7 mouse cellular contexts compared by ENCODE assay signal in the genomic region with DNA sequence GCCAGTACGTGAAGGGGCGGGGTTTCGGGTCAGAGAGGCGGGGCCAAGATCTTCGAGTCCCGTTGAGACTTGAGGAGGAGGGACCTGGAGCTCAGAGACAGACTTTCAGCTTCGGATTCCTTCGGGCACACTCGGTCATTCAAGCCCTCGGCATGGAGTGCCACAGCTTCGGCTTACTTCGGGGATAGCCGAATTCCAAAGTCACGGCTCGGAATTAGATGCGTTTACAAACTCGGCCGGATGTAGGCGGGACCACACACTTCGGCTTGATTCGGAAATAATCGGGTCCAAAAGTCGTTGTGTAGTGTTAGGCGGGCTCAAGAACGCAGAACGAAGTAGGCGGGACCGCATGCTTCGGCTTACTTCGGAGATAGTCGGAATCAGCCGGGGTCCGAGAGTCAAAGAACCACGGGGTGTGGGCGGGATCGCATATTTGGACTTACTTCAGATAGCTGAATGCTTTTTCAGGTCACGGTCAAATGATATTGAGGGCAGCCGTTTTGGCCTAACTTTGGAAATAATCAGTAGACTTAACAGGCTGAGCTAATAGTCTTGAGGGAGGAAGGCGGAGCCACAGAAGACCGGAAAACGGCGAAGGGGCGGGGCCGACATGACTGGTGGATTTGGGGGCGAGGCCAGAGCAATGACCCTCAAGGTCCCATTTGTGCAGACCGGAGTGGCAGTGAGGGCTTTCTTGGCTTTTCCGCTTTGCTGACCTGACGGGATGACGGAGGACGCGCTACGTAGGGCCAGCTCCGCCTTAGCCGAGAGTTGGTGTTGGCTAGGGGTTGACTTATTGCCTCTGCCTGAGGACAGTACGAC. TPM values are rescaled to one million over a fixed set of nuclear protein-coding genes. Genes with fewer than 3 reads are reported as not detected.
DNase-seq lines count a peak whose midpoint lies in the region; ATAC-seq lines count a peak whose summit lies in the region.

A gene (minus strand): TSS at position 537 of the 822 bp plus-strand sequence.

- peak; percentile 98 for DNase-seq in adrenal gland, postnatal 14 days
- DNase-seq in embryonic facial prominence, embryonic 11.5 days (ENCODE audit: low spot score), result peak; percentile 98
- peak; percentile 99 for DNase-seq in kidney, adult 11 months
- DNase-seq in limb, embryonic 10.5 days (ENCODE audit: low spot score), result peak; percentile 94
- peak; percentile 95 for DNase-seq in spleen, adult 12 weeks (ENCODE audit: low spot score)

- H3K9ac ChIP-seq in embryonic facial prominence, embryonic 11.5 days (replicated peaks; ENCODE audit: low read length), result peak within 1 kb of the TSS; percentile 87
- peak within 1 kb of the TSS; percentile 91 for H3K9ac ChIP-seq in midbrain, embryonic 13.5 days (replicated peaks)

- peak within 1 kb of the TSS; percentile 95 for H3K27ac ChIP-seq in embryonic facial prominence, embryonic 11.5 days (replicated peaks; ENCODE audit: low read depth, low read length)
- H3K27ac ChIP-seq in limb, embryonic 10.5 days, result peak within 1 kb of the TSS; percentile 94
- H3K27ac ChIP-seq in midbrain, embryonic 13.5 days, result peak within 1 kb of the TSS; percentile 91

- H3K4me2 ChIP-seq in embryonic facial prominence, embryonic 11.5 days (ENCODE audit: low read depth, low read length), result peak within 1 kb of the TSS; percentile 81
- H3K4me2 ChIP-seq in midbrain, embryonic 13.5 days (replicated peaks), result peak within 1 kb of the TSS; percentile 87

- WGBS in embryonic facial prominence, embryonic 11.5 days, result under 1% methylated on average over 55 of the region's 55 CpGs
- WGBS in limb, embryonic 10.5 days, result under 1% methylated on average over 55 of the region's 55 CpGs
- 1% methylated on average over 55 of the region's 55 CpGs for WGBS in midbrain, embryonic 13.5 days

- peak within 1 kb of the TSS; percentile 70 for H3K4me3 ChIP-seq in embryonic facial prominence, embryonic 11.5 days (ENCODE audit: low read depth, low read length)
- peak within 1 kb of the TSS; percentile 80 for H3K4me3 ChIP-seq in limb, embryonic 10.5 days
- peak within 1 kb of the TSS; percentile 75 for H3K4me3 ChIP-seq in midbrain, embryonic 13.5 days (replicated peaks)

- H3K36me3 ChIP-seq in embryonic facial prominence, embryonic 11.5 days (replicated peaks; ENCODE audit: control insufficient read depth, insufficient read depth, low read depth, low read length), result no peaks in the 10 kb centered on the region; the same call in 1 of the 2 replicates
- H3K36me3 ChIP-seq in limb, embryonic 10.5 days, result peaks cover 51% of the 10 kb centered on the region
- H3K36me3 ChIP-seq in midbrain, embryonic 13.5 days, result peaks cover 25% of the 10 kb centered on the region

- no peaks in the 10 kb centered on the region for H3K4me1 ChIP-seq in embryonic facial prominence, embryonic 11.5 days (ENCODE audit: control insufficient read depth, insufficient read depth, low read length)
- peaks cover 17% of the 10 kb centered on the region for H3K4me1 ChIP-seq in limb, embryonic 10.5 days
- peaks cover 29% of the 10 kb centered on the region for H3K4me1 ChIP-seq in midbrain, embryonic 13.5 days (replicated peaks)

- no peaks in the 10 kb centered on the region for H3K27me3 ChIP-seq in embryonic facial prominence, embryonic 11.5 days (ENCODE audit: control insufficient read depth, insufficient read depth, low read length)
- no peaks in the 10 kb centered on the region for H3K27me3 ChIP-seq in limb, embryonic 10.5 days (ENCODE audit: low read depth, poor library complexity, severe bottlenecking)
- 0 out of 2 replicates have a peak, but pooled peaks cover 3% of the 10 kb centered on the region for H3K27me3 ChIP-seq in midbrain, embryonic 13.5 days

- no peaks in the 10 kb centered on the region for H3K9me3 ChIP-seq in embryonic facial prominence, embryonic 11.5 days (replicated peaks; ENCODE audit: control insufficient read depth, low read length)
- no peaks in the 10 kb centered on the region for H3K9me3 ChIP-seq in limb, embryonic 10.5 days (replicated peaks)
- no peaks in the 10 kb centered on the region for H3K9me3 ChIP-seq in midbrain, embryonic 13.5 days

- ATAC-seq in embryonic facial prominence, embryonic 11.5 days (replicated peaks; ENCODE audit: insufficient number of reproducible peaks, low FRiP score, low TSS enrichment, low read depth), result peak; percentile 88
- peak; percentile 61 for ATAC-seq in granulocyte monocyte progenitor cell, adult 5-6 weeks (replicated peaks; ENCODE audit: poor library complexity, severe bottlenecking)
- peak; percentile 94 for ATAC-seq in midbrain, embryonic 13.5 days

RNA-seq across cellular contexts. Expression of the gene that starts here (rescaled TPM):
- total RNA-seq in adrenal gland, postnatal 14 days (2021), result 51.8 and 55.3 TPM in 2 replicates
- polyA plus RNA-seq in embryonic facial prominence, embryonic 11.5 days (2014; fragmentation: Nextera tagmentation; extraction: Ambion mirVana), result 27.6 and 28.4 TPM in 2 replicates
- 63.5 and 76.3 TPM in 2 replicates for total RNA-seq in granulocyte monocyte progenitor cell, adult 5-6 weeks (2014; fragmentation: Nextera tagmentation)
- total RNA-seq in granulocyte monocyte progenitor cell, adult 5-6 weeks (2017), result 22.6 and 38.3 TPM in 2 replicates
- 39.0 and 46.5 TPM in 2 replicates for polyA plus RNA-seq in limb, embryonic 10.5 days (2016; fragmentation: Nextera tagmentation; extraction: Ambion mirVana)
- polyA plus RNA-seq in midbrain, embryonic 13.5 days (2015; fragmentation: Nextera tagmentation; extraction: Ambion mirVana), result 53.4 and 54.5 TPM in 2 replicates

Comparison
In these comparisons a context has a peak if more than half of its experiments do, and no peak if none do; other contexts are left out.
1. Peak in every context shown above with its lines: DNase-seq, ATAC-seq, H3K4me3 ChIP-seq and H3K27ac ChIP-seq.